Mouse (Mus musculus): ENCODE results near the gene Nos1ap. TPM values are rescaled to one million over a fixed set of nuclear protein-coding genes. Genes with fewer than 3 reads are reported as not detected.

Gene Nos1ap
- polyA plus RNA-seq, 1 experiment = 20.0 TPM

GRCm38 (mm10) chr1:170433661-170434060, 156.0 kb downstream of the Nos1ap start:
- Histone ChIP-seq H3K36me3 (ENCODE audit: control insufficient read depth, insufficient read depth, low read length) (no peaks in the 10 kb centered on the region), H3K4me1 (ENCODE audit: control insufficient read depth, insufficient read depth, low read length) (peaks cover 50% of the 10 kb centered on the region), H3K27me3 (replicated peaks; ENCODE audit: control insufficient read depth, insufficient read depth, low read length) (no peaks in the 10 kb centered on the region), H3K4me3 (ENCODE audit: insufficient read depth, low read depth, low read length) (no peak overlapping the region), H3K27ac (ENCODE audit: insufficient read depth, low read depth, low read length) (peak overlapping the region; percentile 96; the same call in 1 of the 2 replicates)
- TF ChIP-seq POLR2A (IDR thresholded peaks at IDR 0.05; ENCODE audit: low read depth, low read length) (no peak), CTCF (conservative IDR thresholded peaks at IDR 0.05; ENCODE audit: insufficient read depth, insufficient read length, low read depth, low read length) (no peak)
- DNase-seq = peak; percentile 72

GRCm38 (mm10) chr1:170432288-170432687, 157.4 kb downstream of the Nos1ap start:
- WGBS = 62% methylated on average over 5 of the region's 5 CpGs
- H3K4me3 ChIP-seq (ENCODE audit: insufficient read depth, low read depth, low read length) = no peak overlapping the region
- peak overlapping the region; percentile 85 for H3K27ac ChIP-seq (ENCODE audit: insufficient read depth, low read depth, low read length)
- no peaks in the 10 kb centered on the region for H3K27me3 ChIP-seq (replicated peaks; ENCODE audit: control insufficient read depth, insufficient read depth, low read length)
- H3K36me3 ChIP-seq (ENCODE audit: control insufficient read depth, insufficient read depth, low read length) = no peaks in the 10 kb centered on the region
- DNase-seq = peak; percentile 90
- TF ChIP-seq POLR2A (IDR thresholded peaks at IDR 0.05; ENCODE audit: low read depth, low read length) (no peak), CTCF (conservative IDR thresholded peaks at IDR 0.05; ENCODE audit: insufficient read depth, insufficient read length, low read depth, low read length) (no peak)
- H3K4me1 ChIP-seq (ENCODE audit: control insufficient read depth, insufficient read depth, low read length) = peaks cover 52% of the 10 kb centered on the region

GRCm38 (mm10) chr1:170431312-170431711, 158.3 kb downstream of the Nos1ap start:
- 78% methylated on average over 5 of the region's 5 CpGs for WGBS
- no peak overlapping the region for H3K4me3 ChIP-seq (ENCODE audit: insufficient read depth, low read depth, low read length)
- peak overlapping the region; percentile 60; the same call in 1 of the 2 replicates for H3K27ac ChIP-seq (ENCODE audit: insufficient read depth, low read depth, low read length)

GRCm38 (mm10) chr1:170430660-170431059, 159.0 kb downstream of the Nos1ap start:
- no peak overlapping the region for H3K4me3 ChIP-seq (ENCODE audit: insufficient read depth, low read depth, low read length)
- DNase-seq = no peak
- peaks cover 55% of the 10 kb centered on the region for H3K4me1 ChIP-seq (ENCODE audit: control insufficient read depth, insufficient read depth, low read length)
- peak overlapping the region; percentile 8; the same call in 1 of the 2 replicates for H3K27ac ChIP-seq (ENCODE audit: insufficient read depth, low read depth, low read length)
- no peaks in the 10 kb centered on the region for H3K36me3 ChIP-seq (ENCODE audit: control insufficient read depth, insufficient read depth, low read length)
- TF ChIP-seq POLR2A (IDR thresholded peaks at IDR 0.05; ENCODE audit: low read depth, low read length) (no peak), CTCF (conservative IDR thresholded peaks at IDR 0.05; ENCODE audit: insufficient read depth, insufficient read length, low read depth, low read length) (no peak)
- H3K27me3 ChIP-seq (replicated peaks; ENCODE audit: control insufficient read depth, insufficient read depth, low read length) = no peaks in the 10 kb centered on the region
- WGBS = 67% methylated on average over 7 of the region's 7 CpGs

More at GRCm38 (mm10) chr1:170431312-170431711, 158.3 kb downstream of the Nos1ap start:
- Histone ChIP-seq H3K27me3 (replicated peaks; ENCODE audit: control insufficient read depth, insufficient read depth, low read length) (no peaks in the 10 kb centered on the region), H3K4me1 (ENCODE audit: control insufficient read depth, insufficient read depth, low read length) (peaks cover 55% of the 10 kb centered on the region), H3K36me3 (ENCODE audit: control insufficient read depth, insufficient read depth, low read length) (no peaks in the 10 kb centered on the region)
- TF ChIP-seq CTCF (conservative IDR thresholded peaks at IDR 0.05; ENCODE audit: insufficient read depth, insufficient read length, low read depth, low read length) = no peak
- no peak for TF ChIP-seq POLR2A (IDR thresholded peaks at IDR 0.05; ENCODE audit: low read depth, low read length)
- no peak for DNase-seq

GRCm38 (mm10) chr1:170429656-170430055, 160.0 kb downstream of the Nos1ap start:
- no peak overlapping the region for H3K4me3 ChIP-seq (ENCODE audit: insufficient read depth, low read depth, low read length)
- DNase-seq = peak; percentile 68
- H3K27me3 ChIP-seq (replicated peaks; ENCODE audit: control insufficient read depth, insufficient read depth, low read length) = no peaks in the 10 kb centered on the region
- no peaks in the 10 kb centered on the region for H3K36me3 ChIP-seq (ENCODE audit: control insufficient read depth, insufficient read depth, low read length)
- no peak for TF ChIP-seq CTCF (conservative IDR thresholded peaks at IDR 0.05; ENCODE audit: insufficient read depth, insufficient read length, low read depth, low read length)
- no peak for TF ChIP-seq POLR2A (IDR thresholded peaks at IDR 0.05; ENCODE audit: low read depth, low read length)
- H3K4me1 ChIP-seq (ENCODE audit: control insufficient read depth, insufficient read depth, low read length) = peaks cover 46% of the 10 kb centered on the region
- 37% methylated on average over 6 of the region's 6 CpGs for WGBS
- H3K27ac ChIP-seq (ENCODE audit: insufficient read depth, low read depth, low read length) = peak overlapping the region; percentile 67

- peaks cover 39% of the 10 kb centered on the region for H3K4me1 ChIP-seq (ENCODE audit: control insufficient read depth, insufficient read depth, low read length)
- H3K27me3 ChIP-seq (replicated peaks; ENCODE audit: control insufficient read depth, insufficient read depth, low read length) = no peaks in the 10 kb centered on the region
- H3K27ac ChIP-seq (ENCODE audit: insufficient read depth, low read depth, low read length) = no peak overlapping the region
- peak; percentile 37 for DNase-seq
- 56% methylated on average over 2 of the region's 2 CpGs for WGBS
- no peak for TF ChIP-seq CTCF (conservative IDR thresholded peaks at IDR 0.05; ENCODE audit: insufficient read depth, insufficient read length, low read depth, low read length)
- TF ChIP-seq POLR2A (IDR thresholded peaks at IDR 0.05; ENCODE audit: low read depth, low read length) = no peak
- H3K36me3 ChIP-seq (ENCODE audit: control insufficient read depth, insufficient read depth, low read length) = no peaks in the 10 kb centered on the region
- no peak overlapping the region for H3K4me3 ChIP-seq (ENCODE audit: insufficient read depth, low read depth, low read length)
These were observed 161.5 kb downstream of the Nos1ap start for GRCm38 (mm10) chr1:170428141-170428540.

- Histone ChIP-seq H3K36me3 (ENCODE audit: control insufficient read depth, insufficient read depth, low read length) (no peaks in the 10 kb centered on the region), H3K4me3 (ENCODE audit: insufficient read depth, low read depth, low read length) (no peak overlapping the region), H3K4me1 (ENCODE audit: control insufficient read depth, insufficient read depth, low read length) (peaks cover 28% of the 10 kb centered on the region), H3K27me3 (replicated peaks; ENCODE audit: control insufficient read depth, insufficient read depth, low read length) (no peaks in the 10 kb centered on the region), H3K27ac (ENCODE audit: insufficient read depth, low read depth, low read length) (no peak overlapping the region)
- WGBS = 93% methylated on average over 10 of the region's 10 CpGs
- TF ChIP-seq CTCF (conservative IDR thresholded peaks at IDR 0.05; ENCODE audit: insufficient read depth, insufficient read length, low read depth, low read length) = no peak
- no peak for TF ChIP-seq POLR2A (IDR thresholded peaks at IDR 0.05; ENCODE audit: low read depth, low read length)
- no peak for DNase-seq
These were observed 165.3 kb downstream of the Nos1ap start for GRCm38 (mm10) chr1:170424258-170424889.
